Mouse (Mus musculus) midbrain, embryonic 16.5 days (tissue): ENCODE data around the gene Ap1m1. TPM values are rescaled to one million over a fixed set of nuclear protein-coding genes. Genes with fewer than 3 reads are reported as not detected.

Source experiments
- ATAC-seq: fragments of 200-750 bp; cut with Nextera tagmentation; 2 replicates; pipeline ENCODE4 v1.8.0; 2017; ENCODE audit warnings: moderate TSS enrichment
- H3K27ac ChIP-seq: fragments of 300-500 bp; sonication (generic); 2 replicates; pipeline ENCODE4 v1.5.1; 2014; ENCODE audit warnings: mild to moderate bottlenecking, low read length, mixed read lengths
- H3K27me3 ChIP-seq: fragments of 300-500 bp; sonication (generic); 2 replicates; pipeline ENCODE4 v1.6.1; 2014; ENCODE audit warnings: low read depth, low read length, mixed read lengths; ENCODE audit not compliant: control insufficient read depth, insufficient read depth
- H3K36me3 ChIP-seq: fragments of 300-500 bp; sonication (generic); 2 replicates; pipeline ENCODE4 v1.6.1; 2014; ENCODE audit warnings: mild to moderate bottlenecking, low read length, moderate library complexity, mixed read lengths; ENCODE audit not compliant: control insufficient read depth, insufficient read depth
- H3K4me1 ChIP-seq: fragments of 300-500 bp; sonication (generic); 2 replicates; pipeline ENCODE4 v1.6.1; 2014; ENCODE audit warnings: mild to moderate bottlenecking, low read length, mixed read lengths; ENCODE audit not compliant: control insufficient read depth, insufficient read depth
- H3K4me2 ChIP-seq: fragments of 300-500 bp; sonication (generic); 2 replicates; pipeline ENCODE4 v1.6.1; 2014; ENCODE audit warnings: mild to moderate bottlenecking, low read length, mixed read lengths
- H3K4me3 ChIP-seq: fragments of 300-500 bp; sonication (generic); 2 replicates; pipeline ENCODE4 v1.5.1; 2014; ENCODE audit warnings: low read depth, mild to moderate bottlenecking, low read length, moderate library complexity, mixed read lengths
- H3K9ac ChIP-seq: fragments of 300-500 bp; sonication (generic); 2 replicates; pipeline ENCODE4 v1.6.1; 2014; ENCODE audit warnings: low read depth, low read length, mixed read lengths
- H3K9me3 ChIP-seq: fragments of 300-500 bp; sonication (generic); replicated peaks from 2 replicates; pipeline ENCODE4 v1.6.1; 2014; ENCODE audit warnings: mild to moderate bottlenecking, low read length, mixed read lengths; ENCODE audit not compliant: control insufficient read depth, poor library complexity, severe bottlenecking
- WGBS: fragments of 180-500 bp; shearing (Covaris S2); extraction: QIAGEN DNeasy Blood & Tissue Kit; methylation state at CpG from one replicate; pipeline ENCODE4 v1.1.7; 2014; 5-methylcytosine and 5-hydroxymethylcytosine counted together
- polyA plus RNA-seq: library from polyadenylated mRNA; unstranded; fragments of >200 nt; fragmentation: Nextera tagmentation; extraction: Ambion mirVana; gene quantifications from 2 replicates; pipeline ENCODE4 v1.2.1, GENCODE M21; 2015

Ap1m1 gene
- polyA plus RNA-seq, 1 experiment from 2014 or later, result 297 TPM

DNA sequence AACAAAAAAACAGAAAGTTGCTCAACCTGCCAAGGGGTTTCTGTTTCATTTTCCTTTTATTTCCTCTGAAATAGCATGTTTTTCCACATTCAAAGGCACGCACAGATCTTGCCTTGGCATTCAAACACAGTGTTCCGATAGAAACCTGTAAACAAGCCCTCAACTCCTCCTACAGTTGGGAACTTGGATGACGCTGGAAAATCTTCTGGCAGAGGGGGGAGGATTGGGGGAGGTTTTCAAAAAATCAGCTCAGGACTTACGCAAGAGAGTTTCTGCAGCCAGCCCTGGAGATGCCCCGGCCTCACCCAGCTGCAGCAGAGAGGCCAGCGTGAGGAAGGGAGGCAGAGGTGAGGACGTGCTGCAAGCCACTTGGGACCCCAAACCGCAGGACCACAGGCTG is 63.8 kb downstream of the Ap1m1 start:
- Histone ChIP-seq H3K27ac (no peak overlapping the region), H3K4me3 (no peak overlapping the region), H3K4me1 (no peaks in the 10 kb centered on the region), H3K27me3 (no peaks in the 10 kb centered on the region), H3K9me3 (no peaks in the 10 kb centered on the region), H3K36me3 (no peaks in the 10 kb centered on the region), H3K4me2 (no peak overlapping the region), H3K9ac (no peak overlapping the region)
- whole genome bisulfite sequencing, result 72% methylated on average over 8 of the region's 8 CpGs
- ATAC-seq, result no peak

DNA sequence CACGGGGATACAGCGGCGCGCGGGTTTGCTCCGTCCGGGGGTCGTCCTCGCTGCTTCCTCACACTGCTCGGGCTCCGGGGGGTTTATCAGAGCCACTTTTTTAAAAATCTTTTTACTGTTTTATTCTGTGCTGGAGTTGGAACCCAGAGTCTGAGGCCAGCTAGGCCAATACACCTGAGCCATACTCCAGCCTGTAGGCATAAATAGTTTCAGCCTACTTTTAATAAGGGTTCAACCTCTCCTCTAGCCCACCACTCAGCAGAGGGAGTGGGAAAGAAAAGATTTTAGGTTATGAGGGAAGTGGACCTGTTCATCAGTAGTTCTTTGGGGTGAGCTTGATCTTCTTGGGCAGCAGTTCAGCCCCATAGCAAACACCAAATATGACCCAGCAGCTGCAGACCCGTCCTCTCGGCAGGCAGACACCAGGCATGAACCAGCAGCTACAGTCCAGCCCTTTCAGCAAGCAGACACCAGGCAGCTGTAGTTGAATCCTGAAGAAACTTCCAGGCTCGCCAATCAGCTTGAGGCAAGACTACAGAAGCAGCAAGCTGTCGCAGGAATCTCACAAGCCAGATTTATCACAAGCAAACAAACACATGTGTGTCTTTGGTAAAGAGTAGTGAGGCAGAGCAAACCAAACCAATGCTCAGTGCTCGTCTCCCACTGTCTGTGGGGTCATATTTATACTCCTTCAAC is 65.5 kb downstream of the Ap1m1 start, which contains the start of gene Gm10282:
TSS of gene Gm10282 (minus strand) at position 51 of the 696 bp plus-strand sequence.
- Histone ChIP-seq H3K4me3 (no peak within 1 kb of the TSS), H3K27ac (no peak within 1 kb of the TSS), H3K9ac (no peak within 1 kb of the TSS), H3K4me2 (no peak within 1 kb of the TSS), H3K36me3 (no peaks in the 10 kb centered on the region), H3K4me1 (no peaks in the 10 kb centered on the region), H3K9me3 (no peaks in the 10 kb centered on the region), H3K27me3 (no peaks in the 10 kb centered on the region)
- no peak for ATAC-seq
- WGBS, result 73% methylated on average over 12 of the region's 16 CpGs

DNA sequence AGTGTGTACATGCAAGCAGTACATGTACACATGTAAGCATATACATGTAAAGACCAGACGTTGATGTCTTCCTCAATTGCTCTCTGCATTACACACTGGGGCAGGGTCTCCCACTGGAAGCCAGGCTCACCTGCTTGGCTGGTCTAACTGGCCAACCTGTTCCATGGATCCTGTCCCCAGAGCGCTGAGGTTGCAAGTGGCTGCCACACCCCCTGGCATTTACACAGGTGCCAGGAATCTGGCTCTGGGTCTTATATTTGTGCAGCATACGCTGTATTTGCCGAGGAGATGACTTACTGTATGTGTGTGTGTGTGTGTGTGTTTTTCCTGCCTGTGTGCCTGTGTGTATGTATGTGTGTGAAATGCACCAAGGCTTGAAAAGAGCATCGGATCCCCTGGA is 67.1 kb downstream of the Ap1m1 start:
- H3K27me3 ChIP-seq, result no peaks in the 10 kb centered on the region
- H3K4me3 ChIP-seq, result no peak overlapping the region
- H3K9ac ChIP-seq, result no peak overlapping the region
- H3K4me2 ChIP-seq, result no peak overlapping the region
- H3K27ac ChIP-seq, result no peak overlapping the region
- no peak for ATAC-seq
- WGBS, result 92% methylated on average over 5 of the region's 5 CpGs
- no peaks in the 10 kb centered on the region for H3K9me3 ChIP-seq
- no peaks in the 10 kb centered on the region for H3K4me1 ChIP-seq
- H3K36me3 ChIP-seq, result no peaks in the 10 kb centered on the region

Other genes starting within 250 kb of the Ap1m1 start
- gene Cyp4f18, start 230.4 kb upstream of the Ap1m1 start, polyA plus RNA-seq, result 0.42 and 0.70 TPM in 2 replicates
- gene Olfr372, start 198.8 kb upstream of the Ap1m1 start, polyA plus RNA-seq, result not detected in 2 replicates
- not detected in 2 replicates for gene Olfr373, start 156.8 kb upstream of the Ap1m1 start, polyA plus RNA-seq
- 0.04 TPM in 1 of 2 replicates, not detected in the other for gene Olfr374, start 133.0 kb upstream of the Ap1m1 start, polyA plus RNA-seq
- 151 and 168 TPM in 2 replicates for gene Tpm4, start 105.0 kb upstream of the Ap1m1 start, polyA plus RNA-seq
- 84.5 and 96.5 TPM in 2 replicates for gene Rab8a, start 78.8 kb upstream of the Ap1m1 start, polyA plus RNA-seq
- gene Hsh2d, start 50.4 kb upstream of the Ap1m1 start, polyA plus RNA-seq, result not detected in 2 replicates
- gene Cib3, start 27.2 kb upstream of the Ap1m1 start, polyA plus RNA-seq, result 0.11 TPM in 1 of 2 replicates, not detected in the other
- gene Gm11034, start 26.4 kb upstream of the Ap1m1 start, polyA plus RNA-seq, result not detected in 2 replicates
- gene Fam32a, start 20.3 kb upstream of the Ap1m1 start, polyA plus RNA-seq, result 111 and 112 TPM in 2 replicates
- gene Gm10282, start 65.2 kb downstream of the Ap1m1 start, polyA plus RNA-seq, result 9.7 and 11.3 TPM in 2 replicates
- gene Klf2, start 79.0 kb downstream of the Ap1m1 start, polyA plus RNA-seq, result 3.6 and 4.0 TPM in 2 replicates
- gene Eps15l1, start 181.4 kb downstream of the Ap1m1 start, polyA plus RNA-seq, result 56.4 and 57.9 TPM in 2 replicates
- gene Calr3, start 203.9 kb downstream of the Ap1m1 start, polyA plus RNA-seq, result 1.0 and 1.2 TPM in 2 replicates
- gene 1700030K09Rik, start 203.9 kb downstream of the Ap1m1 start, polyA plus RNA-seq, result 17.5 and 20.2 TPM in 2 replicates
- 55.3 and 55.7 TPM in 2 replicates for gene Cherp, start 235.2 kb downstream of the Ap1m1 start, polyA plus RNA-seq